Mouse (Mus musculus) testis, postnatal 14 days (tissue): ENCODE measurements at regions not wholly inside any gene's neighbourhood (a gene's known extent, or its start where the extent isn't known, plus 50 kb on each side); places are given as distances from the start of the nearest gene placed in this dataset.
"Not testable (repeated sequence)": the region's sequence is repeated elsewhere in the genome, so short reads cannot be mapped to it uniquely, and the experiment has no call there.

ENCODE experiments used
- DNase-seq: peaks from one replicate; pipeline ENCODE4 v3.0.0; 2021; ENCODE audit warnings: low spot score

GRCm38 (mm10) chr7:111843715-111844114 is 63.9 kb upstream of the Galnt18 start:
- no peak for DNase-seq

- no peak for DNase-seq
Observed at GRCm38 (mm10) chr7:111840826-111841225, 61.0 kb upstream of the Galnt18 start.

- no peak for DNase-seq
Observed at GRCm38 (mm10) chr7:111838162-111838561, 58.4 kb upstream of the Galnt18 start.

GRCm38 (mm10) chr7:111834356-111834755 is 54.6 kb upstream of the Galnt18 start:
- not testable (repeated sequence) for DNase-seq

GRCm38 (mm10) chr7:111829931-111830330 is 50.2 kb upstream of the Galnt18 start:
- no peak for DNase-seq
